Mouse (Mus musculus): ENCODE measurements around the gene Tpt1.

GRCm38 (mm10) chr14:75850819-75851218 is 5.9 kb downstream of the Tpt1 start:
- no peak for TF ChIP-seq CTCF (IDR thresholded peaks at IDR 0.05; ENCODE audit: low read depth)
- no peak for TF ChIP-seq EP300 (IDR thresholded peaks at IDR 0.05; ENCODE audit: low read depth)

All from liver, embryonic 14.5 days (tissue).